Mouse (Mus musculus): ENCODE data around the gene Nckap5l. TPM values are rescaled to one million over a fixed set of nuclear protein-coding genes. Genes with fewer than 3 reads are reported as not detected.
A peak's percentile ranks its signal among the peaks of the same experiment; 100 is the strongest.

The Nckap5l gene
- total and polyA plus RNA-seq, 3 experiments, result 0.75 to 6.6 (median 0.89) TPM

DNA sequence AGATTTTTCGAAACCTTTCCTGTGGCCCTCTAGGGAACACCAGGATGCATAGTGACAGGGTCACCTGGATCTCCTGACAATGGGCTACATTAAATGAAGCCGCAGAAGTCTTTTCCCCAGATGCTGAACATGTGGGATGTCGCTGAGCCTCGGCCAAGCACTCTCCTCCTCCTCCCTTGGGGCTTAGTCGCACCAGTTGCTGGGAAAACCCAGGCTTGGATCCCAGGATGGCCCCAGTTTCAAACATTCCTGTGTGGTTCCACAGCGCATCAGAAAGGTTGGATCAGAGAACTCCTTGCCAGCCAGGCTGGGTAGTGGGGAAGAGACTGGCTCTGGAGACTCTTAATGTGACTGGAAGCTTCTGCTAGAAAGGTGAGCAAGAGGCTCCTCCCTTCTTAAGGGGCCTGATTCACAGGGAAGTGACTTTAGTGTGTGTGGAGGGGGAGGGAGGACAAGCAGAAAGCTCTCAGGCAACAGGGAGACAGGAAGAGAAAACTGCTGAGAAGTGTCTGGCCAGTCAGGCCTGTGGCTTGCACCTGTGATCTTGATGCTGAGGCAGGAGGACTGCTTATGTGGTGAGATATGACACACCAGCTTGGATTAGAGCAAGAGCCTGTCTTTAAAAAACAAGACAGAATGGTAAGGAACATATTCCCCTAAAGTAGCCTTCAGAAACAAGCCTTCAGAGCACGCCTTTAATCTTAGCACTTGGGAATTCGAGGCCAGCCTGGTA lies 18.4 kb downstream of the Nckap5l start:
- no peak overlapping the region for H3K27ac ChIP-seq (ENCODE audit: insufficient read depth, low read depth)
- H3K9me3 ChIP-seq (replicated peaks; ENCODE audit: low read length), result no peaks in the 10 kb centered on the region
- DNase-seq (ENCODE audit: extremely low read depth), result peak; percentile 38
- no peaks in the 10 kb centered on the region for H3K27me3 ChIP-seq (replicated peaks)
- H3K9ac ChIP-seq (ENCODE audit: insufficient read depth, low read depth), result no peak overlapping the region
- H3K4me3 ChIP-seq (replicated peaks in 1 of 3; ENCODE audit: low read depth in 2 of 3, low read length in 2 of 3, poor library complexity in 1 of 3), result no peak overlapping the region
- no peaks in the 10 kb centered on the region for H3K79me2 ChIP-seq (replicated peaks; ENCODE audit: control insufficient read depth, extremely low read depth, insufficient read depth, poor library complexity, severe bottlenecking)
- in situ Hi-C loops (cut with MboI; ENCODE audit: low pct_ligation_motif_present, low pct_unique_long_range_greater_than_20kb, low sequenced_read_pairs), result no loop called here
- H3K4me1 ChIP-seq (ENCODE audit: control insufficient read depth in 1 of 2, insufficient read depth in 2 of 2), result peaks cover 0 to 20% of the 10 kb centered on the region in 2 experiments; a peak in 2 of 4 replicates
- TF ChIP-seq NELFE (IDR thresholded peaks at IDR 0.05; ENCODE audit: low read depth, low read length) (no peak), POLR2AphosphoS2 (IDR thresholded peaks at IDR 0.05; ENCODE audit: low read depth, low read length) (no peak), MXI1 (IDR thresholded peaks at IDR 0.05; ENCODE audit: low read depth, low read length) (no peak), ZC3H11A (IDR thresholded peaks at IDR 0.05; ENCODE audit: low read depth, low read length) (no peak)
- peaks cover 0 to 20% of the 10 kb centered on the region in 2 experiments for H3K36me3 ChIP-seq (replicated peaks in 1 of 2; ENCODE audit: control insufficient read depth in 1 of 2, insufficient read depth in 1 of 2, low read length in 1 of 2)
- dilution Hi-C loops (cut with MboI; ENCODE audit: extremely low pct_ligation_motif_present, extremely low pct_unique_long_range_greater_than_20kb, low sequenced_read_pairs), result no loop called here
- H3K4me2 ChIP-seq (ENCODE audit: insufficient read depth, low read depth, poor library complexity, severe bottlenecking), result no peak overlapping the region

GRCm38 (mm10) chr15:99433913-99434312 lies 23.6 kb downstream of the Nckap5l start:
- dilution Hi-C loops (cut with MboI; ENCODE audit: extremely low pct_ligation_motif_present, extremely low pct_unique_long_range_greater_than_20kb, low sequenced_read_pairs) (no loop called here), in situ Hi-C loops (cut with MboI; ENCODE audit: low pct_ligation_motif_present, low pct_unique_long_range_greater_than_20kb, low sequenced_read_pairs) (no loop called here)
- peaks cover 6 to 36% of the 10 kb centered on the region in 2 experiments; a peak in 3 of 4 replicates for H3K4me1 ChIP-seq (ENCODE audit: control insufficient read depth in 1 of 2, insufficient read depth in 2 of 2)
- H3K9me3 ChIP-seq (replicated peaks; ENCODE audit: low read length), result no peaks in the 10 kb centered on the region
- TF ChIP-seq E2F4 (IDR thresholded peaks at IDR 0.05; ENCODE audit: insufficient replicate concordance, low read depth, low read length), result no peak
- TF ChIP-seq HCFC1 (IDR thresholded peaks at IDR 0.05; ENCODE audit: low read depth, low read length), result no peak
- TF ChIP-seq ZNF384 (IDR thresholded peaks at IDR 0.05; ENCODE audit: low read depth, low read length), result no peak
- TF ChIP-seq MAZ (IDR thresholded peaks at IDR 0.05; ENCODE audit: low read depth, low read length), result no peak
- TF ChIP-seq PAX5 (IDR thresholded peaks at IDR 0.05; ENCODE audit: low read length), result no peak
- TF ChIP-seq CHD1 (IDR thresholded peaks at IDR 0.05; ENCODE audit: low read depth, low read length), result no peak
- TF ChIP-seq NELFE (IDR thresholded peaks at IDR 0.05; ENCODE audit: low read depth, low read length), result no peak
- TF ChIP-seq ZMIZ1 (IDR thresholded peaks at IDR 0.05; ENCODE audit: low read depth, low read length), result no peak
- TF ChIP-seq MAFK (IDR thresholded peaks at IDR 0.05; ENCODE audit: insufficient replicate concordance, low read length), result no peak
- TF ChIP-seq KAT2A (IDR thresholded peaks at IDR 0.05; ENCODE audit: insufficient replicate concordance, low read length), result no peak
- TF ChIP-seq POLR2A (IDR thresholded peaks at IDR 0.05; ENCODE audit: low read depth, low read length), result no peak
- no peak for TF ChIP-seq RAD21 (IDR thresholded peaks at IDR 0.05; ENCODE audit: low read depth, low read length)
- no peak overlapping the region for H3K4me3 ChIP-seq (replicated peaks in 1 of 3; ENCODE audit: low read depth in 2 of 3, low read length in 2 of 3, poor library complexity in 1 of 3)
- H3K27ac ChIP-seq (ENCODE audit: insufficient read depth, low read depth), result no peak overlapping the region
- no peak overlapping the region for H3K4me2 ChIP-seq (ENCODE audit: insufficient read depth, low read depth, poor library complexity, severe bottlenecking)
- H3K9ac ChIP-seq (ENCODE audit: insufficient read depth, low read depth), result no peak overlapping the region
- DNase-seq (ENCODE audit: extremely low read depth), result no peak
- no peaks in the 10 kb centered on the region for H3K79me2 ChIP-seq (replicated peaks; ENCODE audit: control insufficient read depth, extremely low read depth, insufficient read depth, poor library complexity, severe bottlenecking)
- peaks cover 4 to 55% of the 10 kb centered on the region in 2 experiments for H3K36me3 ChIP-seq (replicated peaks in 1 of 2; ENCODE audit: control insufficient read depth in 1 of 2, insufficient read depth in 1 of 2, low read length in 1 of 2)
- H3K27me3 ChIP-seq (replicated peaks), result no peaks in the 10 kb centered on the region
